Mouse (Mus musculus) MEL (cell line): ENCODE results near the gene Imp4. TPM values are rescaled to one million over a fixed set of nuclear protein-coding genes. Genes with fewer than 3 reads are reported as not detected.

Experiments used
- DNase-seq: peaks from one replicate; pipeline ENCODE4 v3.0.0; 2011; ENCODE audit warnings: low read depth, low spot score
- H3K27ac ChIP-seq: 2 replicates; pipeline ENCODE4 v1.5.1; 2012; ENCODE audit warnings: low read depth, mild to moderate bottlenecking, control low read depth, low read length, moderate library complexity; ENCODE audit not compliant: control insufficient read depth
- H3K27me3 ChIP-seq, 2 experiments: fragments of 150-350 bp in 1 of 2; sonication (generic) in 1 of 2; 2 replicates each; pipeline ENCODE4 v1.6.1; 2012; ENCODE audit warnings: low read length in 2 of 2, mild to moderate bottlenecking in 2 of 2, improper control_type of control experiment in 1 of 2, moderate library complexity in 1 of 2; ENCODE audit not compliant: insufficient read depth in 2 of 2, control insufficient read depth in 1 of 2
- H3K36me3 ChIP-seq, 2 experiments: 2 replicates each; pipeline ENCODE4 v1.6.1; 2012 to 2014; ENCODE audit warnings: low read length in 2 of 2, improper control_type of control experiment in 1 of 2, inconsistent platforms in 1 of 2, mild to moderate bottlenecking in 1 of 2; ENCODE audit not compliant: insufficient read depth in 2 of 2, control insufficient read depth in 1 of 2
- H3K4me1 ChIP-seq, 2 experiments: fragments of 150-350 bp in 1 of 2; sonication (generic) in 1 of 2; 2 replicates each; pipeline ENCODE4 v1.6.1; 2012; ENCODE audit warnings: low read length in 2 of 2, improper control_type of control experiment in 1 of 2, mild to moderate bottlenecking in 1 of 2; ENCODE audit not compliant: insufficient read depth in 2 of 2, control insufficient read depth in 1 of 2
- H3K4me3 ChIP-seq, 2 experiments: fragments of 150-350 bp in 1 of 2; sonication (generic) in 1 of 2; 2 replicates each; pipeline ENCODE4 v1.5.1; 2012; ENCODE audit warnings: low read depth in 2 of 2, low read length in 2 of 2, mild to moderate bottlenecking in 2 of 2, moderate library complexity in 2 of 2, control low read depth in 1 of 2, improper control_type of control experiment in 1 of 2; ENCODE audit not compliant: control insufficient read depth in 1 of 2, insufficient read depth in 1 of 2
- H3K79me2 ChIP-seq: 2 replicates; pipeline ENCODE4 v1.6.1; 2012; ENCODE audit warnings: mild to moderate bottlenecking, low read length, moderate library complexity; ENCODE audit not compliant: control insufficient read depth, poor library complexity, insufficient read depth
- H3K9ac ChIP-seq: 2 replicates; pipeline ENCODE4 v1.6.1; 2012; ENCODE audit warnings: low read depth, mild to moderate bottlenecking, control low read depth, low read length, moderate library complexity; ENCODE audit not compliant: control insufficient read depth, poor library complexity, severe bottlenecking
- H3K9me3 ChIP-seq: fragments of 150-350 bp; sonication (generic); replicated peaks from 2 replicates; pipeline ENCODE4 v1.6.1; 2012; ENCODE audit warnings: mild to moderate bottlenecking, low read length, improper control_type of control experiment, moderate library complexity; ENCODE audit not compliant: insufficient read depth
- BHLHE40 ChIP-seq: IDR thresholded peaks from 2 replicates; pipeline ENCODE4 v1.6.1; 2012; ENCODE audit warnings: low read depth, mild to moderate bottlenecking, inconsistent platforms, low read length, improper control_type of control experiment, borderline replicate concordance
- CHD1 ChIP-seq: IDR thresholded peaks from 2 replicates; pipeline ENCODE4 v1.6.1; 2012; ENCODE audit warnings: low read depth, mild to moderate bottlenecking, inconsistent platforms, low read length, improper control_type of control experiment
- CTCF ChIP-seq, 3 experiments: IDR thresholded peaks in 2 of 3; conservative IDR thresholded peaks in 1 of 3; 2 replicates each; pipeline ENCODE4 v1.5.1; 2011 to 2012; ENCODE audit warnings: low read length in 3 of 3, low read depth in 2 of 3, mild to moderate bottlenecking in 2 of 3, improper control_type of control experiment in 1 of 3, inconsistent platforms in 1 of 3, mixed read lengths in 1 of 3, moderate library complexity in 1 of 3; ENCODE audit not compliant: control insufficient read depth in 1 of 3, insufficient read depth in 1 of 3, poor library complexity in 1 of 3, severe bottlenecking in 1 of 3
- E2F4 ChIP-seq: IDR thresholded peaks from 2 replicates; pipeline ENCODE4 v1.6.1; 2011; ENCODE audit warnings: low read depth, low read length, improper control_type of control experiment, borderline replicate concordance
- ELF1 ChIP-seq: IDR thresholded peaks from 2 replicates; pipeline ENCODE4 v1.6.1; 2014; ENCODE audit warnings: low read depth, mild to moderate bottlenecking, inconsistent platforms, low read length, improper control_type of control experiment, moderate library complexity
- EP300 ChIP-seq, 2 experiments: IDR thresholded peaks; 2 replicates each; pipeline ENCODE4 v1.6.1; 2011; ENCODE audit warnings: improper control_type of control experiment in 2 of 2, low read length in 2 of 2, low read depth in 1 of 2, mild to moderate bottlenecking in 1 of 2
- ETS1 ChIP-seq: IDR thresholded peaks from 2 replicates; pipeline ENCODE4 v1.6.1; 2012; ENCODE audit warnings: low read depth, mild to moderate bottlenecking, inconsistent platforms, low read length, improper control_type of control experiment, moderate library complexity
- GABPA ChIP-seq: IDR thresholded peaks from 2 replicates; pipeline ENCODE4 v1.6.1; 2012; ENCODE audit warnings: low read depth, mild to moderate bottlenecking, inconsistent platforms, low read length, improper control_type of control experiment, moderate library complexity
- GATA1 ChIP-seq: IDR thresholded peaks from 2 replicates; pipeline ENCODE4 v1.6.1; 2011; ENCODE audit warnings: low read depth, low read length, improper control_type of control experiment
- HCFC1 ChIP-seq: IDR thresholded peaks from 2 replicates; pipeline ENCODE4 v1.6.1; 2012; ENCODE audit warnings: low read depth, mild to moderate bottlenecking, inconsistent platforms, low read length, improper control_type of control experiment, moderate library complexity
- JUND ChIP-seq: IDR thresholded peaks from 2 replicates; pipeline ENCODE4 v1.6.1; 2011; ENCODE audit warnings: low read depth, mild to moderate bottlenecking, improper control_type of control experiment, low read length
- KAT2A ChIP-seq: conservative IDR thresholded peaks from 2 replicates; pipeline ENCODE4 v1.6.1; 2012; ENCODE audit warnings: low read depth, low read length, improper control_type of control experiment, inconsistent platforms
- MAX ChIP-seq: IDR thresholded peaks from 2 replicates; pipeline ENCODE4 v1.6.1; 2011; ENCODE audit warnings: low read length, improper control_type of control experiment
- MYB ChIP-seq: IDR thresholded peaks from 2 replicates; pipeline ENCODE4 v1.6.1; 2011; ENCODE audit warnings: mild to moderate bottlenecking, low read depth, low read length, improper control_type of control experiment
- MYC ChIP-seq: IDR thresholded peaks from 2 replicates; pipeline ENCODE4 v1.6.1; 2011; ENCODE audit warnings: low read depth, mild to moderate bottlenecking, low read length, improper control_type of control experiment, moderate library complexity
- POLR2AphosphoS5 ChIP-seq: IDR thresholded peaks from 2 replicates; pipeline ENCODE4 v1.6.1; 2012; ENCODE audit warnings: low read depth, borderline replicate concordance, mild to moderate bottlenecking, inconsistent platforms, low read length, moderate library complexity, mixed read lengths
- RAD21 ChIP-seq: IDR thresholded peaks from 2 replicates; pipeline ENCODE4 v1.6.1; 2011; ENCODE audit warnings: mild to moderate bottlenecking, low read depth, low read length, improper control_type of control experiment
- RCOR1 ChIP-seq: IDR thresholded peaks from 2 replicates; pipeline ENCODE4 v1.6.1; 2012; ENCODE audit warnings: low read depth, mild to moderate bottlenecking, inconsistent platforms, low read length, improper control_type of control experiment
- SIN3A ChIP-seq: IDR thresholded peaks from 2 replicates; pipeline ENCODE4 v1.6.1; 2012; ENCODE audit warnings: low read length, improper control_type of control experiment, inconsistent platforms
- SMC3 ChIP-seq: IDR thresholded peaks from 2 replicates; pipeline ENCODE4 v1.6.1; 2011; ENCODE audit warnings: low read depth, low read length, improper control_type of control experiment
- TAL1 ChIP-seq: IDR thresholded peaks from 2 replicates; pipeline ENCODE4 v1.6.1; 2012; ENCODE audit warnings: mild to moderate bottlenecking, inconsistent platforms, low read length, moderate library complexity, mixed read lengths
- TBP ChIP-seq: IDR thresholded peaks from 2 replicates; pipeline ENCODE4 v1.8.0; 2011; ENCODE audit warnings: low read depth, low read length, improper control_type of control experiment
- TCF12 ChIP-seq: IDR thresholded peaks from 2 replicates; pipeline ENCODE4 v1.6.1; 2014; ENCODE audit warnings: low read depth, mild to moderate bottlenecking, inconsistent platforms, low read length, improper control_type of control experiment, moderate library complexity
- UBTF ChIP-seq: IDR thresholded peaks from 2 replicates; pipeline ENCODE4 v1.6.1; 2012; ENCODE audit warnings: low read depth, mild to moderate bottlenecking, inconsistent platforms, low read length, improper control_type of control experiment, moderate library complexity, borderline replicate concordance; ENCODE audit not compliant: insufficient read depth
- USF1 ChIP-seq: IDR thresholded peaks from 2 replicates; pipeline ENCODE4 v1.6.1; 2014; ENCODE audit warnings: low read depth, mild to moderate bottlenecking, inconsistent platforms, low read length, improper control_type of control experiment, moderate library complexity
- USF2 ChIP-seq, 2 experiments: IDR thresholded peaks; 2 replicates each; pipeline ENCODE4 v1.6.1; 2011 to 2012; ENCODE audit warnings: improper control_type of control experiment in 2 of 2, low read length in 2 of 2, borderline replicate concordance in 1 of 2, inconsistent platforms in 1 of 2, low read depth in 1 of 2, mild to moderate bottlenecking in 1 of 2; ENCODE audit not compliant: insufficient read depth in 1 of 2
- ZC3H11A ChIP-seq: IDR thresholded peaks from 2 replicates; pipeline ENCODE4 v1.6.1; 2012; ENCODE audit warnings: low read depth, mild to moderate bottlenecking, inconsistent platforms, low read length, improper control_type of control experiment
- ZKSCAN1 ChIP-seq: IDR thresholded peaks from 2 replicates; pipeline ENCODE4 v1.6.1; 2012; ENCODE audit warnings: low read depth, mild to moderate bottlenecking, inconsistent platforms, low read length, improper control_type of control experiment, moderate library complexity
- ZNF384 ChIP-seq: IDR thresholded peaks from 2 replicates; pipeline ENCODE4 v1.6.1; 2012; ENCODE audit warnings: low read depth, mild to moderate bottlenecking, inconsistent platforms, low read length, improper control_type of control experiment
- polyA plus RNA-seq, 2 experiments: library from polyadenylated mRNA; stranded (reverse) in 1 of 2; unstranded in 1 of 2; fragments of >175 nt in 1 of 2; fragments of >200 nt in 1 of 2; gene quantifications; 2 replicates each; pipeline versions ENCODE4 v1.2.1 to v1.2.4; 2012; ENCODE audit warnings: low replicate concordance in 2 of 2, low read depth in 1 of 2; ENCODE audit not compliant: insufficient read length in 2 of 2, insufficient read depth in 1 of 2, missing spikeins in 1 of 2
- total RNA-seq: library from RNA; depleted of rRNA; stranded (reverse); fragments of 300-350 nt; gene quantifications from 2 replicates; pipeline ENCODE4 v1.2.3, GENCODE M21; 2012

The Imp4 gene
- total and polyA plus RNA-seq, 3 experiments, result 57.8 to 204 (median 125) TPM

- Histone ChIP-seq H3K9me3 (no peaks in the 10 kb centered on the region), H3K9ac (no peak overlapping the region), H3K4me3 (no peak overlapping the region), H3K4me1 (peaks cover 6 to 7% of the 10 kb centered on the region in 2 experiments; a peak in 3 of 4 replicates), H3K27ac (no peak overlapping the region), H3K36me3 (peaks cover 0 to 17% of the 10 kb centered on the region in 2 experiments; a peak in 2 of 4 replicates), H3K27me3 (no peaks in the 10 kb centered on the region), H3K79me2 (no peaks in the 10 kb centered on the region)
- DNase-seq, result no peak
- TF ChIP-seq GABPA (no peak), EP300 (IDR thresholded peaks at IDR 0.05; ENCODE audit: low read depth in 1 of 2, low read length in 2 of 2) (no peak), ZC3H11A (0 out of 2 replicates have a peak, but pooled peaks have one; percentile 25), CTCF (IDR thresholded peaks at IDR 0.05 in 2 of 3, conservative IDR thresholded peaks at IDR 0.05 in 1 of 3; ENCODE audit: control insufficient read depth in 1 of 3, insufficient read depth in 1 of 3, low read depth in 2 of 3, low read length in 3 of 3, poor library complexity in 1 of 3, severe bottlenecking in 1 of 3) (peak; percentile 11 to 42 (median 14); a peak in 2 of 6 replicates), CHD1 (no peak), RAD21 (peak; percentile 38), GATA1 (no peak), SMC3 (peak; percentile 38)
Observed at GRCm38 (mm10) chr1:34487383-34487782, 47.7 kb downstream of the Imp4 start.

- Histone ChIP-seq H3K27ac (peak overlapping the region; percentile 96), H3K9me3 (no peaks in the 10 kb centered on the region), H3K27me3 (no peaks in the 10 kb centered on the region), H3K4me3 (peak overlapping the region in 1 of 2 experiments; percentile 39; a peak in 2 of 4 replicates), H3K79me2 (no peaks in the 10 kb centered on the region), H3K4me1 (peaks cover 0 to 3% of the 10 kb centered on the region in 2 experiments; a peak in 3 of 4 replicates), H3K9ac (peak overlapping the region; percentile 20; the same call in 1 of the 2 replicates), H3K36me3 (peaks cover 0 to 10% of the 10 kb centered on the region in 2 experiments; a peak in 2 of 4 replicates)
- peak; percentile 91 for DNase-seq
- peak; percentile 47; the same call in 1 of the 2 replicates for TF ChIP-seq ELF1
- no peak for TF ChIP-seq E2F4
- TF ChIP-seq ETS1, result peak; percentile 99
- TF ChIP-seq USF1, result no peak
- peak; percentile 92 to 94 for TF ChIP-seq EP300 (IDR thresholded peaks at IDR 0.05; ENCODE audit: low read depth in 1 of 2, low read length in 2 of 2)
- TF ChIP-seq BHLHE40, result no peak
- TF ChIP-seq KAT2A, result no peak
- no peak for TF ChIP-seq SMC3
- peak; percentile 74 for TF ChIP-seq ZNF384
- peak; percentile 96; the same call in 1 of the 2 replicates for TF ChIP-seq JUND
- TF ChIP-seq UBTF, result no peak
- no peak for TF ChIP-seq MYC
- TF ChIP-seq ZKSCAN1, result no peak
- no peak for TF ChIP-seq TBP
- TF ChIP-seq TCF12, result peak; percentile 91
- TF ChIP-seq USF2 (IDR thresholded peaks at IDR 0.05; ENCODE audit: borderline replicate concordance in 1 of 2, insufficient read depth in 1 of 2, low read depth in 1 of 2, low read length in 2 of 2), result no peak
- no peak for TF ChIP-seq CTCF (IDR thresholded peaks at IDR 0.05 in 2 of 3, conservative IDR thresholded peaks at IDR 0.05 in 1 of 3; ENCODE audit: control insufficient read depth in 1 of 3, insufficient read depth in 1 of 3, low read depth in 2 of 3, low read length in 3 of 3, poor library complexity in 1 of 3, severe bottlenecking in 1 of 3)
- peak; percentile 42 for TF ChIP-seq RCOR1
- TF ChIP-seq TAL1, result peak; percentile 96
- peak; percentile 87 for TF ChIP-seq MYB
- peak; percentile 91 for TF ChIP-seq SIN3A
- TF ChIP-seq MAX, result no peak
- TF ChIP-seq POLR2AphosphoS5, result no peak
- no peak for TF ChIP-seq GABPA
- TF ChIP-seq HCFC1, result peak; percentile 49; the same call in 1 of the 2 replicates
Observed at GRCm38 (mm10) chr1:34489852-34490541, 50.3 kb downstream of the Imp4 start.
